Mouse (Mus musculus) limb, embryonic 11.5 days (tissue): ENCODE measurements around the gene Hpca. TPM values are rescaled to one million over a fixed set of nuclear protein-coding genes. Genes with fewer than 3 reads are reported as not detected.
A peak's percentile ranks its signal among the peaks of the same experiment; 100 is the strongest.

ENCODE experiments used
- ATAC-seq: fragments of 200-750 bp; cut with Nextera tagmentation; 2 replicates; pipeline ENCODE4 v1.8.0; 2017; ENCODE audit warnings: low read depth; ENCODE audit not compliant: insufficient number of reproducible peaks, low FRiP score, low TSS enrichment
- DNase-seq: peaks from one replicate; pipeline ENCODE4 v3.0.0-alpha.2; 2015; ENCODE audit warnings: low spot score
- H3K27ac ChIP-seq: fragments of 300-500 bp; sonication (generic); replicated peaks from 2 replicates; pipeline ENCODE4 v1.5.1; 2014; ENCODE audit warnings: low read depth, mild to moderate bottlenecking, low read length
- H3K27me3 ChIP-seq: fragments of 300-500 bp; sonication (generic); 2 replicates; pipeline ENCODE4 v1.6.1; 2014; ENCODE audit warnings: mild to moderate bottlenecking, low read length, mixed read lengths; ENCODE audit not compliant: control insufficient read depth, insufficient read depth
- H3K36me3 ChIP-seq: fragments of 300-500 bp; sonication (generic); 2 replicates; pipeline ENCODE4 v1.6.1; 2014; ENCODE audit warnings: mild to moderate bottlenecking, low read length, moderate library complexity, mixed read lengths; ENCODE audit not compliant: control insufficient read depth, insufficient read depth
- H3K4me1 ChIP-seq: fragments of 300-500 bp; sonication (generic); 2 replicates; pipeline ENCODE4 v1.6.1; 2014; ENCODE audit warnings: low read length, mixed read lengths; ENCODE audit not compliant: control insufficient read depth, insufficient read depth
- H3K4me2 ChIP-seq: fragments of 300-500 bp; sonication (generic); 2 replicates; pipeline ENCODE4 v1.6.1; 2014; ENCODE audit warnings: low read depth, mild to moderate bottlenecking, moderate library complexity; ENCODE audit not compliant: severe bottlenecking
- H3K4me3 ChIP-seq: fragments of 300-500 bp; sonication (generic); 2 replicates; pipeline ENCODE4 v1.5.1; 2014; ENCODE audit warnings: low read depth, low read length
- H3K9ac ChIP-seq: fragments of 300-500 bp; sonication (generic); 2 replicates; pipeline ENCODE4 v1.6.1; 2014; ENCODE audit warnings: mild to moderate bottlenecking, low read length
- H3K9me3 ChIP-seq: fragments of 300-500 bp; sonication (generic); 2 replicates; pipeline ENCODE4 v1.6.1; 2016; ENCODE audit warnings: low read length; ENCODE audit not compliant: control insufficient read depth
- WGBS: fragments of 180-500 bp; shearing (Covaris S2); extraction: QIAGEN DNeasy Blood & Tissue Kit; methylation state at CpG from one replicate; pipeline ENCODE4 v1.1.7; 2014; 5-methylcytosine and 5-hydroxymethylcytosine counted together
- polyA plus RNA-seq: library from polyadenylated mRNA; unstranded; fragments of >200 nt; fragmentation: Nextera tagmentation; extraction: Ambion mirVana; gene quantifications from 2 replicates; pipeline ENCODE4 v1.2.1, GENCODE M21; 2014

Gene Hpca
- polyA plus RNA-seq, 1 experiment from 2014 or later: 0.19 TPM

DNA sequence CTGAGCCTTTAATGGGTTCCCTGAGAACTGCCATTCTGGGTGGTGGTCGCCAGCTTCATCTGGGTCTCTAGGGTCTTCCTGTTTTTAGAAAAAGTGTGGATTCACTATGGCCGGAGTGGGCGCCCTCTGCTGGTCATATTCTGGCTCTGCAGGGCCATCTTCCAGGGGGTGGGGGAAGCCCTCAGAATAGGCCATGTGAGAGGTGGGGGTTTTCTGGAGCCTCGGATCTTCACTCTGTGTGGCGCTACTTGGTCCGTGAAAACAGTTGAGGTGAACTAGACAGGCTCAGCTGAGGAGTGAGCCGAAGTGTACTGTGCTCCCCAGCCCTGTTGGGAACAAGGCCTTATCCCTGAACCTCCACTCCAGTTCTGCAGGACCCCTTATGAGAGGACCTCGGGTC is 8.3 kb upstream of the Hpca start:
- Histone ChIP-seq H3K27ac (no peak overlapping the region; the same call in 1 of the 2 replicates), H3K27me3 (no peaks in the 10 kb centered on the region)

DNA sequence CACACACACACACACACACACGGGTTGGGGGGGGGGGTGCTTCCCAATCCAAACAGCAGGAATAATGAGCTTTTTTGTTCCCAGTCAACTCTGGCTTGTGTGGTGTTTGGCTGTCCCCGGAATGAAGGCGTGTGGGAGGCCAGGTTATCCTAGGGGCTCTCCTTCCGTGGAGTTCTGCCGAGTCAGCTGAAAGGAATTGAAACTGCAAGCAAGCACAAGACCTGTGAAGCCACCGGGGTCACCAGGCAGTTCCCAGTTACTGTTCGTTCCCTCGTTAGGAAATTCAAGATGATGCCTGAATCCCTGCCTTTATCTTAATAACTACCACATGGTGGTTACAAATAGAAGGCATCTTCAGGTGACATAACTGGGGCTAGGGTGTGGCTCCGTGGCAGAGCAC is 7.6 kb upstream of the Hpca start:
- Histone ChIP-seq H3K9me3 (no peaks in the 10 kb centered on the region), H3K4me1 (peaks cover 6% of the 10 kb centered on the region), H3K9ac (no peak overlapping the region), H3K4me2 (no peak overlapping the region), H3K27me3 (peaks cover 2% of the 10 kb centered on the region; the same call in 1 of the 2 replicates), H3K36me3 (no peaks in the 10 kb centered on the region), H3K4me3 (no peak overlapping the region), H3K27ac (no peak overlapping the region)
- WGBS: 39% methylated on average over 9 of the region's 9 CpGs
- DNase-seq: no peak
- no peak for ATAC-seq

More for the DNA sequence above, 8.3 kb upstream of the Hpca start:
- Histone ChIP-seq H3K4me2 (peak overlapping the region; percentile 32), H3K9ac (no peak overlapping the region), H3K36me3 (no peaks in the 10 kb centered on the region), H3K9me3 (no peaks in the 10 kb centered on the region), H3K4me1 (0 out of 2 replicates have a peak, but pooled peaks cover 5% of the 10 kb centered on the region), H3K4me3 (peak overlapping the region; percentile 28; the same call in 1 of the 2 replicates)
- 2% methylated on average over 8 of the region's 8 CpGs for WGBS
- ATAC-seq: peak; percentile 61
- DNase-seq: peak; percentile 85

DNA sequence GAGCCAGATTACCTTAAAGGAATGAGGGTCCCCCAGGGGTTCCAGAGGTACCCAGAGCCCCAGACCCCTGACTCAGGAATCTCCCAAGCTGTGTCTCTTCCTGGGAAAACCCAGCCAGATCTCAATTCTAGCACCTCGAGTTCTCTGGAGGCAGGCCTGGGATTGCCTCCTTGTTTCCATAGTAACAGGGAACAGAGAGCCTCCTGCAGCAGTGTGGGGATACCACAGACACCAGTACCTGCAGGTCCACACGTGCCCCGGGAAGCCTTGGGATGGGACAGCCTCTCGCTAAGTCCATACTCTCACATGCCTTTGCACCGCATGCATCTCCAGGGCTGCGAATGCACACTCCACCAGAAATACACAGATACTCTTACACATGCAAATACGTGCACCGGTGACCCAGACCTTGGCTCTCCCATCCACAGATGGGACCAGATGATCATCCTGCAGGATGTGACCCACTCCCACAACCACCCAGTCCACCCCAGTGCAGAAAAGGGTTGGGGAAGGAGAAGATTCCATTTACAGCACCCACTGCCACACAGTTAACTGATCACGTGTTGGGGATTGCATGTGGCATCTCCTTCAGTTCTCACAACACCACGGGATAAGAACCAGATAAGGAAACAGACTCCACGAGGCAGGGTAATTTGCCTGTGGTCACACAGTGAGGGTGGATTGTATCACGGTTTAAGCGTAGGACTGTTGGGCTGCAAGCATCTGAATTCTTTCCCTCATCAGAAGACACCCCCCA is 6.9 kb upstream of the Hpca start:
- peaks cover 2% of the 10 kb centered on the region; the same call in 1 of the 2 replicates for H3K27me3 ChIP-seq
- no peaks in the 10 kb centered on the region for H3K9me3 ChIP-seq
- 61% methylated on average over 13 of the region's 13 CpGs for WGBS
- DNase-seq (no peak), ATAC-seq (no peak)
- H3K4me3 ChIP-seq: no peak overlapping the region
- H3K9ac ChIP-seq: no peak overlapping the region
- H3K4me1 ChIP-seq: peaks cover 6% of the 10 kb centered on the region
- no peak overlapping the region for H3K4me2 ChIP-seq
- no peaks in the 10 kb centered on the region for H3K36me3 ChIP-seq
- no peak overlapping the region for H3K27ac ChIP-seq

DNA sequence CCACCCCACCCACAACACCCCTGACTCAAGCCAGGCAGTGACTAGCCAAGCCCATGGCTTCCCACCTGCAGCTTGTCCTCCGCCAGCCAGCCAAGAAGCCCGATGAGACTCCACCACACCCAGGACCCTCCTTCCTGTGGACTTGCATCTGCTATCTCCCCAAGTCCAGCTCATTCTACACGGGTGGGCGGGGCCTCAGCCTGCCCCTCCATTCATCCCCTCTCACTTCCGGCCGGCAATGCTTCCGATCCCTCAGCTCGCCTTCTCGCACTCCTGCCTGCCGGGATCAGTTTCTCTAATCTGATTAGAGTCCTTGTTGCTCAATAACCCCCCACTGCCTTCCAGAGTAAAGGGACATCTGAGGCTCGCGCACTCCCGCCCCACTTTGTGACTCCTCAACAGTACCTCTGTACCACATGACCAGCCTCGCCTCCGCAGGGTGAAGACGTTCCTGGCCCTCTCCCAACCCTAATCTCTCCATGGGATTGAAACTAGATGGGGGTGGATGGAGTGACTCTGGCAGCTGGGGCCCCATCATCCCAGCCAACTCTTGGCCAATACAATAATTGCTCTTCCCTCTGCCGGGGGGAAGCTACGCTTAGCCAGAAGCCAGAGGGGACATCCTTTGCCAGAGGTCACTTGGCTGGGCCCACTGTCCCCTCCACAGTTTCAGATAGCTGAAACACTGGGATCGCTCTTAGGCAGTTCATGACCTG is 4.1 kb upstream of the Hpca start:
- Histone ChIP-seq H3K27ac (no peak overlapping the region), H3K9ac (no peak overlapping the region), H3K36me3 (no peaks in the 10 kb centered on the region), H3K4me1 (peaks cover 14% of the 10 kb centered on the region), H3K4me2 (peak overlapping the region; percentile 5; the same call in 1 of the 2 replicates), H3K9me3 (no peaks in the 10 kb centered on the region), H3K4me3 (no peak overlapping the region), H3K27me3 (peaks cover 29% of the 10 kb centered on the region)
- ATAC-seq (no peak), DNase-seq (no peak)
- 22% methylated on average over 19 of the region's 19 CpGs for WGBS

DNA sequence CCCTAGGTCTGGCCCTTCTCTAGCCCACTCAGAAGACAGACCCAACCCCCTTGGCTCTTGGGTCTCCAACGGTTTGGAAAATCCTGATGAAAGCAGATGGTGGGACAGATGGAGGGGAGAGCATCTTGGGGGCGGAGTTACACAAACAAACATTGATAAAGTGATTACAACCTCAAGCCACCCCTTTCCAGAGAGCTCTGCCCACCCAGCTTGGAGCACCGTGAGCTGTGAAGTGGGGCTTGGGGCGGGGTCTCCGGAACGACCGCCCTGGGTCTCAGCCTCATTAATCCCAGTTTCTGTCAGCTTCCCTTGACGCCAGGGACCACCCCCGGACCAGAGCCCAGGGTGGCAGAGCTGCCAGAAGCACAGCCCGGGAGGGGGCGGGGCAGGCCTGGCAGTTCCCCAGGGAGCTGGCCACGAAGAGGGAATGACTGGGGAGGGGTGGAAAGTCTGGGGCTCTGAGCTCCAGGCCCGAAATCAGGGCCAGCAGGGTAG is 2.9 kb upstream of the Hpca start:
- 7% methylated on average over 13 of the region's 13 CpGs for WGBS
- peaks cover 39% of the 10 kb centered on the region for H3K27me3 ChIP-seq
- H3K9me3 ChIP-seq: no peaks in the 10 kb centered on the region
- ATAC-seq: no peak
- H3K4me1 ChIP-seq: peaks cover 14% of the 10 kb centered on the region
- H3K4me3 ChIP-seq: no peak overlapping the region
- H3K9ac ChIP-seq: no peak overlapping the region
- no peak for DNase-seq
- H3K27ac ChIP-seq: no peak overlapping the region
- H3K36me3 ChIP-seq: no peaks in the 10 kb centered on the region
- 0 out of 2 replicates have a peak overlapping the region, but pooled peaks have one; percentile 14 for H3K4me2 ChIP-seq

DNA sequence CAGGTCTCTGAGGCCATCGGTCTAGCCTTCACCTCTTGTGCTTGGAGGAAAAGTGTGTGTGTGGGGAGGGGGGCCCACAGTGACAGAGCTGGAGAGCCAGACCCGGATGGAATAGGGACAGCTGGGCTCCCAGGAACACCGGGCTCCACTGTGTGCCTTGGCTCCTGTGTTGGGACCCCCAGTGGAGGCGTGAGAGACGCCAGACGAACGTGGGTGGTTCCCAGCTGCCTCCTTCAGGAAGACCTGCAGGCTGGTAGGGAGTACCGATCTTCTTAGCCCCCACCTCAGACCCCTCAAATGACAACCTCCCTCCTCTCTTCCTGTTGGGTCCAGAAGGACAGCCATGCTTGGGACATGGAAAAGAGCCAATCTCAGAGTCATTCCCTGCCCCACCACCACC is 883 bp upstream of the Hpca start:
- H3K36me3 ChIP-seq: no peaks in the 10 kb centered on the region
- H3K9ac ChIP-seq: no peak overlapping the region
- peaks cover 41% of the 10 kb centered on the region for H3K27me3 ChIP-seq
- no peak overlapping the region for H3K4me3 ChIP-seq
- WGBS: 27% methylated on average over 8 of the region's 8 CpGs
- DNase-seq (no peak), ATAC-seq (no peak)
- no peaks in the 10 kb centered on the region for H3K9me3 ChIP-seq
- H3K4me2 ChIP-seq: no peak overlapping the region
- peaks cover 14% of the 10 kb centered on the region for H3K4me1 ChIP-seq
- no peak overlapping the region for H3K27ac ChIP-seq

DNA sequence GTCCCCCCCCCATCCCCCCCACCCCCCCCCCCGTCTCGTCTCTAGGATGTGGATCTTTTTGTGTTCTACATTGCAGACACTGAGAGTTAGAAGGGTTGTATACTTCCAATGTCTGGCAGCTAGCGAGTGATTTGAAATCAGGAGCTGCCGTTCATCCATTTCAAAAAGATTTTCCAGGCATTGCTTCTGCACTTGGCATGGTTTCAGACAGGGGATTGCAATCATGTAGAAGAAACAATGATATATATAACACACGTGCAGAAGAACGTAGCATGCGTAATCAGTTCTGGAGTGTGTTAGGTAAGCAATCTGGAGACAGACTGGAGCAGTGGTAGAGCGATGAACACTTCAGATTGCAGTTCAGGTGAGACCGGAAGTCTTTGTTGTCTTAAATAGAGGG is 271 bp upstream of the Hpca start:
- Histone ChIP-seq H3K9ac (no peak overlapping the region), H3K4me1 (peaks cover 14% of the 10 kb centered on the region), H3K36me3 (no peaks in the 10 kb centered on the region), H3K4me3 (no peak overlapping the region), H3K9me3 (no peaks in the 10 kb centered on the region), H3K4me2 (no peak overlapping the region), H3K27me3 (peaks cover 41% of the 10 kb centered on the region), H3K27ac (no peak overlapping the region)
- WGBS: 38% methylated on average over 9 of the region's 9 CpGs
- ATAC-seq (no peak), DNase-seq (no peak)

DNA sequence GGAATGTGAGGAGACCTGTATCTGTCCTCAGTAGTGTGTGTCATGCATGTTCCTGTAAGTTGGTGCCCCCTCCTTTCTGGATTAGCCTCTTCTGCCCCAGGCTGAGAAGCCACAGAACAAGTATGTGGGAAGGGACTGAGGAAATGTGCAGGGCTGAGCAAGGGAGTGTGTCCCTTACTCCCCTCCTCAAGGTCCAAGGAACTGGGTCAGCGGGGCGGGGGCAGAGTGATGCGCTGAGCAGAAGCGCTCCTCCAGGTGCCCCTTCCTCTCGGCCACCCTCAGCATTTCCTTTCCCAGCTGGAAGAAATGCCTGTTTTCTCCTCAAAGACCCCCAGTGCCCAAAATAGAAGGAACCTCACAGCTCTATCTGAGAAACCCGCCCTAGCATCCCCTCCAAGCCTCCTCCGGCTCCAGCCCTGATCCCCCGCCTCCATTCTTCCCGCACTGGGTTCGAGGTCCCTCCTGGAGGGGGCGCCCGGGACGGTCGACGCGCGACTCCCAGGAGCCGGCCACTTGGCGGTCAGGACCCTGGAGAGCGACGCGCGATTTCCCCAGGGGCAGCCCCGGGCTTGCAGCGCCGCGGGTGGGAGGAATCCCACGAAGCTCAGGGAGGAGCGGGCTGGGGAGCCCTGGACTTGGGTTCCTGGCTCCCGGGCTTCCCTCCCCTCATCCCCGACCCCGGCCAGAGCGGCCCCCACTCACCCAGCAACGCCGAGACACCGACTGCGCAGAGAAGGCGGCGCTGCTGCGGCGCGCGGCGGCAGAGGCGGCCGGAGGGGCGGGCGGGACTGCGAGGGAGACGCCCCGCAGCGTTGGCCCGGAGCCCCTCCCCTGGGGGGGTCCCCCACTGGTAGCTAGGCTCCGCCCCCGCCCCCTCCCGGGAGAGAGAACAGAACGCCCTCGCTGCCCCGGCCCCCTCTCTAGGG is 1.1 kb downstream of the Hpca start:
- Histone ChIP-seq H3K4me2 (peak overlapping the region; percentile 71), H3K4me3 (peak overlapping the region; percentile 32), H3K27me3 (peaks cover 41% of the 10 kb centered on the region), H3K9ac (no peak overlapping the region), H3K9me3 (no peaks in the 10 kb centered on the region), H3K36me3 (no peaks in the 10 kb centered on the region), H3K4me1 (peaks cover 14% of the 10 kb centered on the region), H3K27ac (no peak overlapping the region)
- ATAC-seq: no peak
- WGBS: under 1% methylated on average over 59 of the region's 59 CpGs
- peak; percentile 86 for DNase-seq
